Mouse (Mus musculus): Measurements from ENCODE around the gene Ralgapa1. TPM values are rescaled to one million over a fixed set of nuclear protein-coding genes. Genes with fewer than 3 reads are reported as not detected.

Gene Ralgapa1
- polyA plus RNA-seq, 1 experiment = 4.4 TPM

DNA sequence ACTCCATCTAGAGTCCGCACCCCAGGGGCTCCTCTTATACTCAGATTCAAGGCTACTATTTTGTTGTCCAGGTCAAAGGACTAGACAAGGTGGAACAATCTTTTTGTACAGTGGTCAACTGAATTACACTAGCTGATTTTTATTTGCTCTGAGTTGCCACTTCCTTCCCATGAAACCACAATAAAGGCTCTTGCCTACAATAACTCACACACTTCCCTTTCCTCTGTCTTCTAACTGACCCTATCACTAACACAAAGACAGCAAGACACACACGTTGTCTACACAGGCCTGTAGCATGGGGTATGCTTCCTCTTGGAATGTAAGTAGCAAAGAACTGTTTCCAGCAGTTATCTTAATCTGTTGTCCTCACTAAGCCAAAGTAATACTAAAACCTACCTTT lies 35.7 kb downstream of the Ralgapa1 start:
- H3K27me3 ChIP-seq (ENCODE audit: control insufficient read depth, insufficient read depth, insufficient read length) = no peaks in the 10 kb centered on the region
- H3ac ChIP-seq (ENCODE audit: control insufficient read depth, insufficient read length) = no peak overlapping the region
- no peaks in the 10 kb centered on the region for H3K79me2 ChIP-seq (ENCODE audit: control insufficient read depth, insufficient read depth)
- TF ChIP-seq POLR2A (IDR thresholded peaks at IDR 0.05; ENCODE audit: insufficient read length, low read depth) = no peak
- H3K4me3 ChIP-seq = no peak overlapping the region
- peaks cover 27% of the 10 kb centered on the region for H3K36me3 ChIP-seq (ENCODE audit: control insufficient read depth, insufficient read depth)
- no peak overlapping the region for H3K4me2 ChIP-seq (ENCODE audit: low read depth)

DNA sequence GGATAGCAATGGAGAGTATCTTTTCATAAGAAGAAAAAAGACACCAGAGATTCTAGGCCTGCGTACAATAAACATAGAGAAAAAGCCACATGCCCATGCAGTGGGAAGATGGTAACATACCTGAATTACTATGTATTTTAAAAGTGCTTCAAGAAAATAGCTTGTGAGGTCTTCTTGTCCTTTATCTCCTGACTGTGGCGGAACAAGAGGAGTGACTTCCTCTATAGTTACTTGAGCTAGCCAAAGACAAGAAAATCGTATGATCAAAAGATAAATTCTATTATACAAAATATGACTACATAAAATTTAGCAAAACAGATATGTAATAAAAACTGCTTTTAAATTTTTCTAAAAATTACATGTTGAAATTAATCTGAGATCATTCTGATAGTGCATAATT lies 38.3 kb downstream of the Ralgapa1 start:
- H3K4me2 ChIP-seq (ENCODE audit: low read depth) = no peak overlapping the region
- H3K36me3 ChIP-seq (ENCODE audit: control insufficient read depth, insufficient read depth) = peaks cover 15% of the 10 kb centered on the region
- no peak overlapping the region for H3ac ChIP-seq (ENCODE audit: control insufficient read depth, insufficient read length)
- H3K4me3 ChIP-seq = no peak overlapping the region
- no peaks in the 10 kb centered on the region for H3K27me3 ChIP-seq (ENCODE audit: control insufficient read depth, insufficient read depth, insufficient read length)
- no peak for TF ChIP-seq TCF12 (IDR thresholded peaks at IDR 0.05; ENCODE audit: insufficient read depth, poor library complexity, severe bottlenecking)
- no peaks in the 10 kb centered on the region for H3K79me2 ChIP-seq (ENCODE audit: control insufficient read depth, insufficient read depth)

DNA sequence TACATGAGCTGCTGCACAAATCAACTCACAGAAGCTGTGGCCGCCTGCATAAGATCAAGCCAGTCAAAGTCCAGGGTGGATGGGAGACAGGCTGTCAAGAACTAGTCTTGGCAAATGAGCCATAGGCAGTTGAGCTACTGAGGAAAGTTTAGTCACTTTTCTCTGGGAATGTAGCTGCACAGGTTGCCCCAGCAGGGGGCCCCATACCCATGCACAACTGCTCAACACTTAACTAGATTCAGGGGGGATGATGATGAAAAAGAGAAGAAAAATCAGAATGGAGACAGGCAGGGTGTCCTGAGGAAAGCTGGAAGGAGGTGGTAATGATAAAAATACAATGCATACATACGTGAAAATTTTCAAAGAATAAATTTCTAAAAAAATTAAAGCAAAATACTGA lies 42.7 kb downstream of the Ralgapa1 start:
- peaks cover 31% of the 10 kb centered on the region for H3K36me3 ChIP-seq (ENCODE audit: control insufficient read depth, insufficient read depth)
- H3K4me2 ChIP-seq (ENCODE audit: low read depth) = no peak overlapping the region
- H3K79me2 ChIP-seq (ENCODE audit: control insufficient read depth, insufficient read depth) = no peaks in the 10 kb centered on the region
- H3K27me3 ChIP-seq (ENCODE audit: control insufficient read depth, insufficient read depth, insufficient read length) = no peaks in the 10 kb centered on the region
- TF ChIP-seq E2F4 (IDR thresholded peaks at IDR 0.05; ENCODE audit: insufficient read depth) = no peak
- no peak for TF ChIP-seq POLR2A (IDR thresholded peaks at IDR 0.05; ENCODE audit: insufficient read length, low read depth)
- TF ChIP-seq MYOG (IDR thresholded peaks at IDR 0.05; ENCODE audit: control insufficient read depth in 1 of 3, insufficient read depth in 1 of 3, insufficient read length in 2 of 3, low read depth in 2 of 3) = no peak
- TF ChIP-seq TCF3 (IDR thresholded peaks at IDR 0.05; ENCODE audit: insufficient read length, low read depth) = no peak
- no peak for TF ChIP-seq MAX (IDR thresholded peaks at IDR 0.05; ENCODE audit: low read depth)
- no peak for TF ChIP-seq USF1 (IDR thresholded peaks at IDR 0.05; ENCODE audit: low read depth)
- TF ChIP-seq POLR2AphosphoS2 (IDR thresholded peaks at IDR 0.05; ENCODE audit: insufficient read length, low read depth) = no peak
- TF ChIP-seq REST (IDR thresholded peaks at IDR 0.05; ENCODE audit: insufficient read depth, insufficient read length) = no peak
- no peak for TF ChIP-seq MYOD1 (IDR thresholded peaks at IDR 0.05; ENCODE audit: control insufficient read depth in 1 of 3, insufficient read length in 2 of 3, low read depth in 2 of 3)
- TF ChIP-seq CEBPB (IDR thresholded peaks at IDR 0.05; ENCODE audit: insufficient read depth, poor library complexity, severe bottlenecking) = no peak
- TF ChIP-seq SRF (IDR thresholded peaks at IDR 0.05; ENCODE audit: control insufficient read depth, insufficient read length, low read depth) = no peak
- no peak overlapping the region for H3ac ChIP-seq (ENCODE audit: control insufficient read depth, insufficient read length)
- no peak overlapping the region for H3K4me3 ChIP-seq

DNA sequence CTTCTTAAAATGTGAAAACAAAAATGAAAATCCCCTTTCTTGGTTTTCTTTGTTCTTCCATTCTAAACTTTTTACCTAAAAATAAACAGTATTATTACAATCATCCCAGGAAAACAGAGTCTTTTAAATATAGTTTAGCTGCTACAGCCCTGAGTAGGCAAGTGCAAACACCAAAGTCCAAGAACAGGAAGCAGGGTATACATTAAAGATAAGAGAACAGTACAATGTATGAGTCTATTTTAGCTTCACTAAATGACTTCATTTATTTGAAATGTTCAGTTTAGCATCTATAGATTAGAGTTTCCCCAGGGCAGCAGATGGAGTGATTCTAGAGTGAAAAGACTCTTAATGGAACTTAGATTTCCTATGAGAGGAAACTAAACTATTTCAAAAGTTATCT lies 43.6 kb downstream of the Ralgapa1 start:
- Histone ChIP-seq H3K79me2 (ENCODE audit: control insufficient read depth, insufficient read depth) (no peaks in the 10 kb centered on the region), H3K36me3 (ENCODE audit: control insufficient read depth, insufficient read depth) (peaks cover 35% of the 10 kb centered on the region), H3ac (ENCODE audit: control insufficient read depth, insufficient read length) (no peak overlapping the region), H3K4me2 (ENCODE audit: low read depth) (no peak overlapping the region), H3K27me3 (ENCODE audit: control insufficient read depth, insufficient read depth, insufficient read length) (no peaks in the 10 kb centered on the region), H3K4me3 (no peak overlapping the region)
- TF ChIP-seq E2F4 (IDR thresholded peaks at IDR 0.05; ENCODE audit: insufficient read depth) (no peak), TCF12 (IDR thresholded peaks at IDR 0.05; ENCODE audit: insufficient read depth, poor library complexity, severe bottlenecking) (no peak), MYOD1 (IDR thresholded peaks at IDR 0.05; ENCODE audit: control insufficient read depth in 1 of 3, insufficient read length in 2 of 3, low read depth in 2 of 3) (no peak), POLR2AphosphoS2 (IDR thresholded peaks at IDR 0.05; ENCODE audit: insufficient read length, low read depth) (no peak), MAX (IDR thresholded peaks at IDR 0.05; ENCODE audit: low read depth) (no peak), USF1 (IDR thresholded peaks at IDR 0.05; ENCODE audit: low read depth) (no peak), SRF (IDR thresholded peaks at IDR 0.05; ENCODE audit: control insufficient read depth, insufficient read length, low read depth) (no peak), CEBPB (IDR thresholded peaks at IDR 0.05; ENCODE audit: insufficient read depth, poor library complexity, severe bottlenecking) (no peak), POLR2A (IDR thresholded peaks at IDR 0.05; ENCODE audit: insufficient read length, low read depth) (no peak), TCF3 (IDR thresholded peaks at IDR 0.05; ENCODE audit: insufficient read length, low read depth) (no peak), REST (IDR thresholded peaks at IDR 0.05; ENCODE audit: insufficient read depth, insufficient read length) (no peak), MYOG (IDR thresholded peaks at IDR 0.05; ENCODE audit: control insufficient read depth in 1 of 3, insufficient read depth in 1 of 3, insufficient read length in 2 of 3, low read depth in 2 of 3) (no peak)

DNA sequence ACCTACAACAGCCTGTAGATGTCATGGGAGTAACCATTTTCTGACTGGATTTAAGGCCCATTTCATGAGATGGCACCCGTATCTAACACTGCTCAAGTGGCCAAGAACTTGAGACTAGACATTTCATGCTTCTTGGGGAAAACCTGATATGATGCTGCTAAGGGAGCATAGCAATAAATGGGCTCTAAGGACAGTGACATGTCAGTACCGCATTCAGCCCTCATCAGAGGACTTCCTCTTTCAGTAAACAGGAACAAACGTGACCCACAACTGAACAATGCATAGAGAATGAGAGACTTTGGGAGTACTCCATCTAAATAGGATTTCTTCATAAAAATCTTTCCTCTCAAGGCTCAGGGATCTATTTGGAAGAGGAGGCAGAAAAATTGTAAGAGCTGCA lies 46.7 kb downstream of the Ralgapa1 start:
- no peak for TF ChIP-seq POLR2A (IDR thresholded peaks at IDR 0.05; ENCODE audit: insufficient read length, low read depth)
- TF ChIP-seq POLR2AphosphoS2 (IDR thresholded peaks at IDR 0.05; ENCODE audit: insufficient read length, low read depth) = no peak
- Histone ChIP-seq H3K4me3 (no peak overlapping the region), H3ac (ENCODE audit: control insufficient read depth, insufficient read length) (no peak overlapping the region), H3K79me2 (ENCODE audit: control insufficient read depth, insufficient read depth) (no peaks in the 10 kb centered on the region), H3K27me3 (ENCODE audit: control insufficient read depth, insufficient read depth, insufficient read length) (no peaks in the 10 kb centered on the region), H3K4me2 (ENCODE audit: low read depth) (no peak overlapping the region), H3K36me3 (ENCODE audit: control insufficient read depth, insufficient read depth) (peaks cover 29% of the 10 kb centered on the region)

DNA sequence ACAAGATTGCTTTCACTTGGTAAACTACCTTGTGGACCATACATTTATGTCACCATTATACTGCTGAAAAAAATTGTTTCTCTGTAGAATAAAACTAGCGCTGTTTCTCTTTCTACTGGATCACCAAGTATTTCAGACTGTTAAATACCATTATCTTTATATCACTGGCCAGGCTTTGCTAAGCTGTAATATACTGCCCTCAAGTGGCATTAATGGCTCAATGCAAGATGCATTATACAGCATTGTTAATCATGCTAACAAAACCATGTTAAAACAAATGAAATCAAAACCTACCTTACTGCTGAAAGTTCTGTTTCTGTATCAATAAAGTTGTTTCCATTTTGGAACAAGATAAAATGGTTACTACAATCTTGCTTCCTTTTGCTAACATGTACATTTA lies 100.6 kb downstream of the Ralgapa1 start:
- Histone ChIP-seq H3K36me3 (ENCODE audit: control insufficient read depth, insufficient read depth) (peaks cover 29% of the 10 kb centered on the region), H3K79me2 (ENCODE audit: control insufficient read depth, insufficient read depth) (no peaks in the 10 kb centered on the region), H3ac (ENCODE audit: control insufficient read depth, insufficient read length) (no peak overlapping the region), H3K27me3 (ENCODE audit: control insufficient read depth, insufficient read depth, insufficient read length) (no peaks in the 10 kb centered on the region), H3K4me3 (no peak overlapping the region), H3K4me2 (ENCODE audit: low read depth) (no peak overlapping the region)
- TF ChIP-seq POLR2AphosphoS2 (IDR thresholded peaks at IDR 0.05; ENCODE audit: insufficient read length, low read depth) (no peak), SRF (IDR thresholded peaks at IDR 0.05; ENCODE audit: control insufficient read depth, insufficient read length, low read depth) (no peak), MAX (IDR thresholded peaks at IDR 0.05; ENCODE audit: low read depth) (no peak), USF1 (IDR thresholded peaks at IDR 0.05; ENCODE audit: low read depth) (no peak), TCF12 (IDR thresholded peaks at IDR 0.05; ENCODE audit: insufficient read depth, poor library complexity, severe bottlenecking) (no peak), CEBPB (IDR thresholded peaks at IDR 0.05; ENCODE audit: insufficient read depth, poor library complexity, severe bottlenecking) (no peak), E2F4 (IDR thresholded peaks at IDR 0.05; ENCODE audit: insufficient read depth) (no peak), REST (IDR thresholded peaks at IDR 0.05; ENCODE audit: insufficient read depth, insufficient read length) (no peak), TCF3 (IDR thresholded peaks at IDR 0.05; ENCODE audit: insufficient read length, low read depth) (no peak), MYOG (IDR thresholded peaks at IDR 0.05; ENCODE audit: control insufficient read depth in 1 of 3, insufficient read depth in 1 of 3, insufficient read length in 2 of 3, low read depth in 2 of 3) (no peak)
